Mouse (Mus musculus) brain, embryonic 14.5 days (tissue): ENCODE data around the gene Tpt1. TPM values are rescaled to one million over a fixed set of nuclear protein-coding genes. Genes with fewer than 3 reads are reported as not detected.
"Not testable (repeated sequence)": the region's sequence is repeated elsewhere in the genome, so short reads cannot be mapped to it uniquely, and the experiment has no call there.

Experiments used
- DNase-seq: peaks from one replicate; pipeline ENCODE4 v3.0.0-alpha.2; 2011; ENCODE audit warnings: low read depth
- CTCF ChIP-seq: fragments of 200-500 bp; IDR thresholded peaks from 2 replicates; pipeline ENCODE4 v1.5.1; 2012; ENCODE audit warnings: inconsistent platforms, mild to moderate bottlenecking, moderate library complexity, borderline replicate concordance; ENCODE audit not compliant: insufficient read depth, insufficient read length; ENCODE audit errors: extremely low read depth
- POLR2A ChIP-seq: fragments of 200-500 bp; IDR thresholded peaks from 2 replicates; pipeline ENCODE4 v1.6.1; 2012; ENCODE audit warnings: mild to moderate bottlenecking, inconsistent platforms, borderline replicate concordance; ENCODE audit not compliant: poor library complexity, insufficient read depth, insufficient read length, severe bottlenecking; ENCODE audit errors: extremely low read depth
- polyA plus RNA-seq: library from polyadenylated mRNA; depleted of rRNA; stranded (reverse); fragments of >200 nt; gene quantifications from 2 replicates; pipeline ENCODE4 v1.2.3, GENCODE M21; 2012

Tpt1 gene
- polyA plus RNA-seq, 1 experiment, result 1,780 TPM

DNA sequence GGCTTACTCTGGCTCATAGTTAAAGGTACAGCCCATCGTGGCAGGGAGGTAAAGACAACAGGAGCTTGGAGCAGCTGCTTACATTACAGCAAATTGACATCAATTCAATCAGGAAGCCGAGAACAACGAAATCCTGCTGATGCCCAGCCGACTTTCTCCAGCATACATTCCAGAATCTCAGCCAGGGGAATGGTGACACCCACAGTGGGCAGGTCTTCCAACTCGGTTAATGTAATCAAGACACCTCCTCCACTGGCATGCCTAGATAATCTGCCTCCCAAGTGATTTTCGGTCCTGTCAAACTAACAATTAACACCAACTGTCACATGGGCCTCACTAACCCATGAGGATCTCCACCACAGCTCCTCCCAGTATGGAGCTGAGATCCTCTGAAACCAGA, 17.8 kb downstream of the Tpt1 start:
- TF ChIP-seq POLR2A, result no peak
- TF ChIP-seq CTCF, result no peak
- DNase-seq, result no peak

DNA sequence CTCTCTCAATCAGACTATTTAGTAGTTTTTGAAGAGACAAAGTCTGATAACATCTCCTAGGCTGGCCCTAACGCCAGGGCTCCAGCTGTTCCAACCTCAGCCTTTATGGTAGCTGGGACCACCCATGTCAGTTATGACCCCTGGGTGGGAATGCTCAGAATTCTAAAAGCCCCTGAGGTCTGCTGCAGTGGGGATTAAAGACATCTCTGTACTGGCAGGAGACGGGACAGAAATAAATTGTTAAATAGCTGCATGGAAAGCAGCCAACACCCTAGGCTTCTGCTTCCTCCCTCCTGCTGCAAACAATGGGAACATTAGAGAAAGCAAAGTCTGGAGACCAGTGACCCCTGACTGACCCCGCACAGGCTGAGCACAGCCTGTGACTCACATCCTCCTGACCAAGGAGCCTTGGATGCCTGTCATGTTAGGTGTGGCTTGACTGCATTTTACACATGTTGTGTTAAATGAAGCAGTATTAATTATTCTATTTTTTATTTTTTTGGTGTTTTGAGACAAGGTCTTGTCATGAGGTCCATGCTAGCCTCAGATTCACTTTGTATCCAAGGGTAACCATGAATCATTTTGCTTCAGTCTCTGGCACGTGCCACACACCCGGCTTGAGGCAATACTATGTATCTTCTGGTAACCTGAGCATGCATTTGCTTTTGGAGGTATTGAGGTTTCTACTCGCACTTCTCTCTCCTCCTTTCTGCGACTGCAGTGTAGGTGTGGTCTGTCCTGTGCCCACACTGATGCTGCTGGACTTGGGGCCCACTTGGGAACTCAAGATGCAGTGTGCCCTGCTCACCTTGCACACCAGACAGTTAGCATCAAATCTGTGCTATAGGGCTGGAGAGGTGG, 18.9 kb downstream of the Tpt1 start:
- peak; percentile 87 for DNase-seq
- TF ChIP-seq CTCF (no peak), POLR2A (no peak)

DNA sequence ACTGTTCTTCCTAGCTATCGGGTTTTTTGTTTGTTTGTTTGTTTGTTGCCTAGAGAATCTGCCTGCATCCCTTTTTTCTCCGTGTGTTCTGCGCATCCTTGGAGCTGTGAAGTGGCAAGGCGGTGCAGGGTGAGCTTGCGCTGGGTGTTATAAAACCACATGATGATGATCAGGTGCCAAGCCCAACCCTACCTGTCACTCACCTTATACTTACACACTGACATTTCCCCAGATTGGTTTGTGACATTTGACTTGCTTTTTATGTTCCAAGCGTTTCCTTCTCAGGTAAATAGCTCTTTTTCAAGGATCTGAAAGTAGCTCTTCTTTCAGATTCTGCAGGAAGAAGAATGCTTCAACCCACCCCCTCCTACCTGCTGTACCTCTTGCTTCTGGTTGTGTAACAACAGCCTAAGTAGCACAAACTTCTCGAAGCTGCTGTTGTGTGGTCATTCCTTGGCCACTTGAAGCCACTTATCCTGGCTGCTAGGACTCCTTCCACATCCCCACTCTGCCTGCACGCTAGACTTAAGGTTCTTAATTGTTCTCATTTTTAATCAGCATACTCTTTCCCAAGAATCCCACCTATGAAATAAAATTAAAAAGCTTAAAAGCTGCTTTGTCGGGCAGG, 21.9 kb downstream of the Tpt1 start:
- TF ChIP-seq CTCF (no peak), POLR2A (no peak)
- no peak for DNase-seq

DNA sequence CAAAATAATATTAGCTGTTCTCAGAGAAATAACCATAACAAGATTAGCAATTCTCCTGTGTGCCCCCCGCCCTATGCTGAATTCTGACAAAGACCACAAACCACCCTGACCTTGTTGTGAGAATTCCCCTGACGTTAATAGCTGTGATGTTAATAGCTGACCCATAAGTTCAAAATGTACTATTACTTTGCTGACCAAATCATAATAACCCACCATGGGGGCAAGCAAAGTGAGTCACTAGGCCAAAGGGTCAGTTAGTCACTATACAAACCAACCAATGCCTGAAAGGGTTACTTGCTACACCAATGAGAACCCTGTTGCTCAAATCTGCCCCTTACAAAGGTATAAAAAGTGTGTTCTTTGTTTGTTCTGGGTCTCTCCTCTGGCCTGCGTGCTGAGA, 23.1 kb downstream of the Tpt1 start:
- not testable (repeated sequence) for DNase-seq

DNA sequence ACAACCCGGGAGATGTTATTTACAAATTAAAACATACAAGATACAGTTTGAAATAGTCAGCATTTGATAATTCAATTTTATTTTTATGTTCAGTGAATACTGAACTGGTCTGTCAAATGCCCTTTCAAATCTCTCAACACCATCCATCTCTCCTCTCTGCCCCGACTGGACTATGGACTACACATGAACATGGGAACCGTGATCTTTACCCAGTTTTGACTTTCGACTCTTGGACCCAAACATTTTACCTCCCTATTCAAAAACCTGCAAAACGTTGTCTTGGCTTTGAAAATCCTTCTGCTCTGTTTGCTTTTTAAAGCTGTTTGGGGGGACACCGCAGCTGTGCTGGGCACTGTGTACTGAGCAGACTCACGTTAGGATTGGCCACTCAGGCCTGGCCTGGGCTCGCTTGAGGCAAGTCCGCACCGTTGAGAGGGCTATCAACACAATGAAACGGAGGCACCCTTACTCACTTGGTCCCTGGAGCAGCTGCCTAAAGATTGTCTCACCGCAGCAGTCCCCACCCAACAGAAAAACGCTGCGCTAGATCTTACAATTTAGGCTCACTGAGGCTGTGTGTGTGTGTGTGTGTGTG, 25.0 kb downstream of the Tpt1 start:
- TF ChIP-seq POLR2A (no peak), CTCF (no peak)

DNA sequence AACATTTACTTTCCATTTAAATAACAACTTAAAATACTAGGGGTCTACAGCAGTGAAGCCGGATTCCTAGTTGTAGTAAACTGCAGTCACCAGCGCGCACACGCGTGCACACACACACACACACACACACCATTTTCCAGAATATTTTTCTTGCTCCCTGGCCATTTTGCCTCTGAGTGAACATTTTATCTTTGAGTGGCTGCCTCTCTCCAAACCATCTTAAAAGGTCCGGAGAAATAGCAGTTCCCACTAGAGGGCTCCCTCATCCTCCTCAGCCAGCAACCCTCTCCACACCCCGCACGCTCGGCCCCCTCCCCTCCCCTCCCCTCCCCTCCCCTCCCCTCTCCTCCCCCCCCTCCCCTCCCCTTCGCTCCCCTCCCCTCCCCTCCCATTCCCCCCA, 25.7 kb downstream of the Tpt1 start:
- TF ChIP-seq POLR2A (no peak), CTCF (peak; percentile 62)
- peak; percentile 89 for DNase-seq

More for the DNA sequence above, 25.0 kb downstream of the Tpt1 start:
- no peak for DNase-seq

DNA sequence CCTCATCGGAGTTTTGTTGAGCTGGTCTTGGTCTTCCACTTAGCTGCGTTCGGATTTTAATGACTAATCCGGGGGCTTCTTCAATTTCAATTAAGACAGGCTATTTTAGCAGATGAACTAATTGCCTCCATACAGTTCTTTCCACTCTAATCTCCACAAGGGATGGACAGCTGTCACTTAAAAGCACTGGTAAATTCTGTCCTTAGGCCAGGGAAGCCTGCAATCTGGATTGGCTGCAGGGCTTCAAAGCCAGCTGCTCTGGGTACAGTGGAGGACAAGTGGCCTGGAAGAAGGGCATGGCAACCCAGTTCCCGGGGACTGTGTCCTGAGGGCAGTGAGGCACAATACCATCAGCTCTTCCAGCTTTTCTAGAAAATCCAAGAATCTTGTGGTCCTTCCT, 26.2 kb downstream of the Tpt1 start:
- peak; percentile 67 for DNase-seq
- TF ChIP-seq CTCF (no peak), POLR2A (no peak)

DNA sequence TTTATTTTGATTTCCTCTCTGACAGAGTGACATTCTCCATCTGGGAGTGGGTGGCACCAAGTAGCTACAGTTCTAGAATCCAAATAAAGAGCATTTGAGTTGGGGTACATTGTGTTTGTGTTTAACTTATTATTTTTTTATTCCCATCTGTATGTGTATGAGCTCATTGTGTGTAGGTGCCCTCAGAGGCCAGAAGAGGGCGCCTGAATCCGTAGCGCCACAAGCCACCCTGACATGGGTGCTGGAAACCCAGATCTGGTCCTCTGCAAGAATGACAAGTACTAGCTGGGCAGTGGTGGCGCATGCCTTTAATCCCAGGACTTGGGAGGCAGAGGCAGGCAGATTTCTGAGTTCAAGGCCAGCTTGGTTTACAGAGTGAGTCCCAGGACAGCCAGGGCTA, 26.9 kb downstream of the Tpt1 start:
- DNase-seq, result no peak
- TF ChIP-seq CTCF, result peak; percentile 6; the same call in 1 of the 2 replicates
- TF ChIP-seq POLR2A, result no peak

DNA sequence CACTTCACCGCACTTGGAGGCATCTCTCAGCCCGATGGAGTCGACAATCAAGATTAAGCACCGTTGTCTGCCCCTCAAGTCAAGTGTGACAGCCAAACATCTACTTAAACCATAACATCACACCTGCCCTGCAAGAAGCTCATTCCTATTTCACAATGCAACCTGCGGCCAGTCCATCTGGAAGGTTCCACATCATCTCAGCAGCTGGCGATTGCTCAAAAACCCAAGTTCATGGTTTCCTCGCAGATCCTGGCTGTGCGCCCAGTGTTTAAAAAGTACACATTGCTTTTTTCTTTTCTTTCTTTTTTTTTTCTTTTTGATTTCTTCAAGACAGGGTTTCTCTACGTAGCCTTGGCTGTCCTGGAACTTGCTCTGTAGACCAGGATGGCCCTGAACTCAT, 28.7 kb downstream of the Tpt1 start:
- no peak for TF ChIP-seq CTCF
- no peak for TF ChIP-seq POLR2A
- DNase-seq, result no peak

DNA sequence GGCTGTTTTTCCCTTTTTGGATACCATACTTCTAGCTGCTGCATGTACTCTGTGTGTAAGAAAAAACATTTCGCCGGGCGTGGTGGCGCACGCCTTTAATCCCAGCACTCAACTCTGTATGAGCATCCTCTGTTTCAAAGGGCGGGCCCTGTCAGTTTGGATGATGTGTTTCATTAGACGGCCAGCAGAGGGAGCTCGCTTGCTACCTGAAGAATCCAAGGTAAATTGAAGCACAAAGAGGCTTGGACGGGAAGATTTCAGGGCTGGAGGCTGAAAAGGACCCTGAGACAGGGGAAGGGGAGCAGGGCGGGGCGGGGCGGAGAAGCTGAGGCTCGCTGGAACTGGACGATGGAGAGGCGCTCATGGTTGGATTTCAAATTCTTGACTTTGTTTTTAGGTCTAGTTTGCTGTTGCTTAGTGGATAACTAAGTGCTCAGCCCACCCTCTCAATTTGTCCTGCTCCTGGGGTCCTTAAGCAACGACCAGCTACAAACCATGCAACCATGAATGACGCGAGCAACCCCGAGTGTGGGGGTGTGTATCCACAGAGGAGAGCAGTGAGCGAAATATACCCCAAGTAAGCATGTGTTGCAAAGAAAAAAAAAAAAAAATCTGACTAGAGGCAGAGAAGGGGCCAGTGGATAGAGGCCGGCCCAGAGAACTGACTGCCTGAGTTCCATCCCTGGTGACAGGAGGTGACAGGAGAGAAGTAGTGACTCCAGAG, 31.6 kb downstream of the Tpt1 start:
- peak; percentile 95 for DNase-seq
- TF ChIP-seq POLR2A (no peak), CTCF (peak; percentile 88)

DNA sequence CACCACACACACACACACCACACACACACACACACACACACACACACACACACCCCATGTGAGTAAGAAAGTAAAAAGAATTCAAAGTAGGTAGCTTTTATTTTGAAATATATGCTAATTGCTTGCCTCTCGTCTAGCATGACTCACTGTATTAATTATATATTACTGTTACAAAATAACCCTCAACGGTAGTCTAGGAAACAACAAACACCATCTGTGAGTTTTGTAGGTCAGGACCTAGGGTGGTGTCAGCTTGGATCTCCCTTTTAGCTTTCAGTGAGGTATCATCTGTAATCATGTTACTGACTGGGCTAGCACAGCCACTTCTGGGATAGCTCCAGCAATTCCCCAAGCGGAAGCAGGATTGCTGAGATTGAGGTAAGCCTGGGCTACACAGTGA, 32.4 kb downstream of the Tpt1 start:
- no peak for DNase-seq
- TF ChIP-seq POLR2A (no peak), CTCF (no peak)
